Mouse (Mus musculus): ENCODE results near the gene Fam168a.
"Not testable (repeated sequence)": the region's sequence is repeated elsewhere in the genome, so short reads cannot be mapped to it uniquely, and the experiment has no call there.

Gene Fam168a

GRCm38 (mm10) chr7:100843866-100844265 is 137.4 kb downstream of the Fam168a start:
- DNase-seq, result no peak

- DNase-seq, result no peak
Observed at GRCm38 (mm10) chr7:100844385-100845025, 138.1 kb downstream of the Fam168a start.

- no peak for DNase-seq
Observed at GRCm38 (mm10) chr7:100845026-100845400, 138.6 kb downstream of the Fam168a start.

GRCm38 (mm10) chr7:100845412-100845811 is 139.0 kb downstream of the Fam168a start:
- no peak for DNase-seq

GRCm38 (mm10) chr7:100846033-100846432 is 139.6 kb downstream of the Fam168a start:
- not testable (repeated sequence) for DNase-seq

GRCm38 (mm10) chr7:100847131-100847530 is 140.7 kb downstream of the Fam168a start:
- no peak for DNase-seq

GRCm38 (mm10) chr7:100848744-100849143 is 142.3 kb downstream of the Fam168a start:
- peak; percentile 72 to 74 for DNase-seq

GRCm38 (mm10) chr7:100849508-100849907 is 143.1 kb downstream of the Fam168a start:
- no peak for DNase-seq

GRCm38 (mm10) chr7:100851481-100852356 is 145.3 kb downstream of the Fam168a start:
- no peak for DNase-seq

- DNase-seq, result no peak
Observed at GRCm38 (mm10) chr7:100853396-100853795, 147.0 kb downstream of the Fam168a start.

GRCm38 (mm10) chr7:100854137-100854814 is 147.8 kb downstream of the Fam168a start:
- no peak for DNase-seq

- no peak for DNase-seq
Observed at GRCm38 (mm10) chr7:100854861-100855260, 148.4 kb downstream of the Fam168a start.

GRCm38 (mm10) chr7:100855300-100855699 is 148.9 kb downstream of the Fam168a start:
- no peak for DNase-seq

- no peak for DNase-seq
Observed at GRCm38 (mm10) chr7:100855795-100856573, 149.5 kb downstream of the Fam168a start.

GRCm38 (mm10) chr7:100860450-100860849 is 154.0 kb downstream of the Fam168a start:
- no peak for DNase-seq

- DNase-seq, result no peak
Observed at GRCm38 (mm10) chr7:100861209-100861608, 154.8 kb downstream of the Fam168a start.

GRCm38 (mm10) chr7:100862353-100862752 is 155.9 kb downstream of the Fam168a start:
- no peak for DNase-seq

GRCm38 (mm10) chr7:100862828-100863638 is 156.6 kb downstream of the Fam168a start, which contains the start of gene Relt:
Gene Relt (minus strand): TSS chr7:100863446.
- peak; percentile 95 to 96 for DNase-seq

GRCm38 (mm10) chr7:100866675-100867074 is 160.2 kb downstream of the Fam168a start:
- peak; percentile 78 to 87 for DNase-seq

GRCm38 (mm10) chr7:100867561-100867960 is 161.1 kb downstream of the Fam168a start:
- no peak for DNase-seq

GRCm38 (mm10) chr7:100868551-100868950 is 162.1 kb downstream of the Fam168a start:
- DNase-seq, result no peak
